Mouse (Mus musculus) c-Kit-positive CD71-positive TER-119-positive erythroid progenitor cells, embryonic 14.5 days (primary cell): ENCODE measurements at regions not wholly inside any gene's neighbourhood (a gene's known extent, or its start where the extent isn't known, plus 50 kb on each side); places are given as distances from the start of the nearest gene placed in this dataset.

ENCODE experiments used
- DNase-seq: peaks from one replicate; pipeline ENCODE4 v3.0.0-alpha.2; 2013; ENCODE audit warnings: low spot score

GRCm38 (mm10) chr13:34576392-34576791 lies 76.9 kb downstream of the Pxdc1 start:
- DNase-seq = no peak

- DNase-seq = no peak
These were observed 77.3 kb downstream of the Pxdc1 start for GRCm38 (mm10) chr13:34575997-34576314.

GRCm38 (mm10) chr13:34575179-34575996 lies 77.9 kb downstream of the Pxdc1 start:
- no peak for DNase-seq

GRCm38 (mm10) chr13:34569312-34569711 lies 84.0 kb downstream of the Pxdc1 start:
- no peak for DNase-seq

- no peak for DNase-seq
These were observed 86.6 kb downstream of the Pxdc1 start for GRCm38 (mm10) chr13:34566687-34567086.

- DNase-seq = no peak
These were observed 103.0 kb downstream of the Pxdc1 start for GRCm38 (mm10) chr13:34550130-34550884.

- DNase-seq = no peak
These were observed 112.6 kb downstream of the Pxdc1 start for GRCm38 (mm10) chr13:34540646-34541045.

GRCm38 (mm10) chr13:34533896-34534295 lies 119.4 kb downstream of the Pxdc1 start:
- peak; percentile 9 for DNase-seq

GRCm38 (mm10) chr13:34511332-34511731 lies 142.0 kb downstream of the Pxdc1 start:
- DNase-seq = no peak

GRCm38 (mm10) chr13:34507224-34507623 lies 146.1 kb downstream of the Pxdc1 start:
- no peak for DNase-seq

GRCm38 (mm10) chr13:34505861-34506260 lies 147.4 kb downstream of the Pxdc1 start:
- DNase-seq = no peak

- no peak for DNase-seq
These were observed 148.4 kb downstream of the Pxdc1 start for GRCm38 (mm10) chr13:34504879-34505278.

- no peak for DNase-seq
These were observed 153.9 kb upstream of the Slc22a23 start for GRCm38 (mm10) chr13:34498910-34499309.

GRCm38 (mm10) chr13:34497667-34498066 lies 152.7 kb upstream of the Slc22a23 start:
- DNase-seq = no peak

- DNase-seq = no peak
These were observed 139.8 kb upstream of the Slc22a23 start for GRCm38 (mm10) chr13:34484831-34485230.

GRCm38 (mm10) chr13:34481461-34481860 lies 136.5 kb upstream of the Slc22a23 start:
- no peak for DNase-seq

GRCm38 (mm10) chr13:34470410-34470809 lies 125.4 kb upstream of the Slc22a23 start:
- peak; percentile 6 for DNase-seq

- no peak for DNase-seq
These were observed 124.6 kb upstream of the Slc22a23 start for GRCm38 (mm10) chr13:34469568-34469967.

GRCm38 (mm10) chr13:34468132-34468748 lies 123.3 kb upstream of the Slc22a23 start:
- no peak for DNase-seq

- no peak for DNase-seq
These were observed 121.0 kb upstream of the Slc22a23 start for GRCm38 (mm10) chr13:34465862-34466430.

- no peak for DNase-seq
These were observed 120.5 kb upstream of the Slc22a23 start for GRCm38 (mm10) chr13:34465456-34465855.

- DNase-seq = no peak
These were observed 119.2 kb upstream of the Slc22a23 start for GRCm38 (mm10) chr13:34464221-34464620.
